9 mouse cellular contexts compared by ENCODE assay signal in the genomic region with DNA sequence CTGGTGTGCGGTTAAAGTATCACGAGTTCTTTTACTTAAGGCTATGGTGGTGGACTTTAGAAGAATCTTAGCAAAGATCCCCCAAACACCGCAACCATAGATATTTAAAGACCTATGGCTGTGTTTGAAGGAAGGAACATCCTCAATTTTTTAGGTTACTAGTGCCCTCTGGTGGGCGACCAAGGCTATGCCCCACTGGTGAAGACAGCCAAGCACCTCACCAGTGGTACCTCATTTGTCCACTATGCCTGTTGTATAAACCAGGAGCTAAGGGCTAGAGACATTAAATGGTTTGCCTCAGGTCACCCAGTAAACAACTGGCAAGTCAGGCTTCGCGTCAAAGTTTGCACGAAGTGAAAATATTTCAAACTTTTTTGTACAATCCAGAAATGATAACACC. TPM values are rescaled to one million over a fixed set of nuclear protein-coding genes. Genes with fewer than 3 reads are reported as not detected.
A peak's percentile ranks its signal among the peaks of the same experiment; 100 is the strongest.
DNase-seq lines count a peak whose midpoint lies in the region; ATAC-seq lines count a peak whose summit lies in the region.
"Had no signal": no experiment of that assay in that cellular context is flagged by ENCODE, and none has a peak within 500 bp of the region (broad histone marks: within the 10 kb centered on the region; RNA-seq: fewer than 3 reads in every experiment).

No protein-coding gene starts in this region.

- DNase-seq in intestine, embryonic 14.5 days (ENCODE audit: low spot score) = peak; percentile 79
- peak; percentile 53 for DNase-seq in adrenal gland, postnatal 25 days
- peak; percentile 74 for DNase-seq in embryonic facial prominence, embryonic 10.5 days (ENCODE audit: low spot score)
- peak; percentile 41 to 49 for DNase-seq in heart, postnatal 36 days
- DNase-seq in layer of hippocampus, adult 8-10 months (ENCODE audit: low spot score in 2 of 2) = peak; percentile 41 to 61
- peak; percentile 44 to 56 for DNase-seq in right cerebral cortex, postnatal 36 days (ENCODE audit: low spot score in 2 of 2)

- no peaks in the 10 kb centered on the region for H3K4me1 ChIP-seq in intestine, embryonic 14.5 days (replicated peaks; ENCODE audit: control insufficient read depth, insufficient read depth, low read length)
- H3K4me1 ChIP-seq in intestine, embryonic 15.5 days (replicated peaks) = no peaks in the 10 kb centered on the region
- H3K4me1 ChIP-seq in embryonic facial prominence, embryonic 10.5 days = no peaks in the 10 kb centered on the region
- H3K4me1 ChIP-seq: neural tube, embryonic 13.5 days had no signal

- H3K36me3 ChIP-seq in intestine, embryonic 14.5 days (ENCODE audit: control insufficient read depth, insufficient read depth, low read length) = peaks cover 48% of the 10 kb centered on the region
- H3K36me3 ChIP-seq in intestine, embryonic 15.5 days = peaks cover 11% of the 10 kb centered on the region; the same call in 1 of the 2 replicates
- H3K36me3 ChIP-seq in embryonic facial prominence, embryonic 10.5 days (replicated peaks) = peaks cover 85% of the 10 kb centered on the region

- intact Hi-C loops in heart, postnatal 36 days (cut with DNase I) = loop anchor here (1.0 kb wide), 1 partner anchor 224 kb away; no protein-coding TSS in a partner anchor

- H3K27ac ChIP-seq in intestine, embryonic 14.5 days (ENCODE audit: low read depth) = no peak overlapping the region
- H3K27ac ChIP-seq in intestine, embryonic 15.5 days = no peak overlapping the region
- H3K27ac ChIP-seq in embryonic facial prominence, embryonic 10.5 days (replicated peaks) = no peak overlapping the region
- H3K27ac ChIP-seq: neural tube, embryonic 13.5 days had no signal

- H3K4me3 ChIP-seq in intestine, embryonic 14.5 days (ENCODE audit: low read depth, low read length) = no peak overlapping the region
- no peak overlapping the region for H3K4me3 ChIP-seq in intestine, embryonic 15.5 days (replicated peaks)
- H3K4me3 ChIP-seq in embryonic facial prominence, embryonic 10.5 days = no peak overlapping the region
- H3K4me3 ChIP-seq: neural tube, embryonic 13.5 days had no signal

- H3K9me3 ChIP-seq in intestine, embryonic 14.5 days (ENCODE audit: control insufficient read depth, low read length) = no peaks in the 10 kb centered on the region
- no peaks in the 10 kb centered on the region for H3K9me3 ChIP-seq in intestine, embryonic 15.5 days
- no peaks in the 10 kb centered on the region for H3K9me3 ChIP-seq in embryonic facial prominence, embryonic 10.5 days
- H3K9me3 ChIP-seq: neural tube, embryonic 13.5 days had no signal

- H3K4me2 ChIP-seq in intestine, embryonic 14.5 days (ENCODE audit: low read length) = no peak overlapping the region
- no peak overlapping the region for H3K4me2 ChIP-seq in intestine, embryonic 15.5 days (replicated peaks)
- H3K4me2 ChIP-seq: neural tube, embryonic 13.5 days had no signal

- no peak overlapping the region for H3K9ac ChIP-seq in intestine, embryonic 14.5 days (ENCODE audit: low read length)
- no peak overlapping the region for H3K9ac ChIP-seq in intestine, embryonic 15.5 days
- H3K9ac ChIP-seq: neural tube, embryonic 13.5 days had no signal

- 0 out of 2 replicates have a peak, but pooled peaks have one; percentile 48 for ATAC-seq in intestine, embryonic 14.5 days (replicated peaks; ENCODE audit: low FRiP score, low TSS enrichment, low read depth)
- ATAC-seq in intestine, embryonic 15.5 days = no peak
- peak; percentile 96 for ATAC-seq in megakaryocyte progenitor cell, adult 5-6 weeks (replicated peaks; ENCODE audit: poor library complexity)

- WGBS in intestine, embryonic 14.5 days = 56% methylated on average over 7 of the region's 7 CpGs
- 57% methylated on average over 7 of the region's 7 CpGs for WGBS in intestine, embryonic 15.5 days
- WGBS in embryonic facial prominence, embryonic 10.5 days = 62% methylated on average over 7 of the region's 7 CpGs

- no peaks in the 10 kb centered on the region for H3K27me3 ChIP-seq in intestine, embryonic 14.5 days (replicated peaks; ENCODE audit: control insufficient read depth, insufficient read depth, low read length)
- no peaks in the 10 kb centered on the region for H3K27me3 ChIP-seq in intestine, embryonic 15.5 days (replicated peaks)
- H3K27me3 ChIP-seq in embryonic facial prominence, embryonic 10.5 days (replicated peaks; ENCODE audit: low read depth, poor library complexity, severe bottlenecking) = no peaks in the 10 kb centered on the region
- H3K27me3 ChIP-seq: neural tube, embryonic 13.5 days had no signal

RNA-seq across cellular contexts. Expression of a gene that starts 47.6 kb away (rescaled TPM):
- polyA plus RNA-seq in intestine, embryonic 14.5 days (2014; fragmentation: Nextera tagmentation; extraction: Ambion mirVana) = 49.7 TPM in 2 replicates
- 27.1 and 31.9 TPM in 2 replicates for polyA plus RNA-seq in intestine, embryonic 15.5 days (2015; fragmentation: Nextera tagmentation; extraction: Ambion mirVana)
- total RNA-seq in adrenal gland, postnatal 25 days (2021) = 91.6 and 115 TPM in 2 replicates
- polyA plus RNA-seq in embryonic facial prominence, embryonic 10.5 days (2016; fragmentation: Nextera tagmentation; extraction: Ambion mirVana) = 37.7 and 41.4 TPM in 2 replicates
- 10 to 100 TPM; 25.3 to 29.9 TPM for total RNA-seq in heart, postnatal 36 days (2021)
- 100 to 1,000 TPM in 1 of 4 experiments, 10 to 100 TPM in 3; 86.9 to 117 (median 95.4) TPM for total RNA-seq in layer of hippocampus, adult 8-10 months (2022)
- 65.0 and 85.1 TPM in 2 replicates for total RNA-seq in megakaryocyte progenitor cell, adult 5-6 weeks (2015)
- 105 and 121 TPM in 2 replicates for total RNA-seq in megakaryocyte progenitor cell, adult 5-6 weeks (2017)
